Mouse (Mus musculus) heart, embryonic 11.5 days (tissue): Measurements from ENCODE around the gene Ttc6. TPM values are rescaled to one million over a fixed set of nuclear protein-coding genes. Genes with fewer than 3 reads are reported as not detected.

Source experiments
- ATAC-seq: fragments of 200-750 bp; cut with Nextera tagmentation; replicated peaks from 2 replicates; pipeline ENCODE4 v1.8.0; 2017; ENCODE audit warnings: moderate library complexity; ENCODE audit not compliant: insufficient number of reproducible peaks, low FRiP score, low TSS enrichment
- H3K27ac ChIP-seq: fragments of 300-500 bp; sonication (generic); 2 replicates; pipeline ENCODE4 v1.5.1; 2014; ENCODE audit warnings: mild to moderate bottlenecking, low read depth, low read length
- H3K27me3 ChIP-seq: fragments of 300-500 bp; sonication (generic); 2 replicates; pipeline ENCODE4 v1.6.1; 2014; ENCODE audit warnings: mild to moderate bottlenecking, low read length, mixed read lengths; ENCODE audit not compliant: control insufficient read depth, insufficient read depth
- H3K36me3 ChIP-seq: fragments of 300-500 bp; sonication (generic); 2 replicates; pipeline ENCODE4 v1.6.1; 2014; ENCODE audit warnings: mild to moderate bottlenecking, low read length, moderate library complexity, mixed read lengths; ENCODE audit not compliant: control insufficient read depth, insufficient read depth
- H3K4me1 ChIP-seq: fragments of 300-500 bp; sonication (generic); 2 replicates; pipeline ENCODE4 v1.6.1; 2014; ENCODE audit warnings: low read length; ENCODE audit not compliant: control insufficient read depth, insufficient read depth
- H3K4me2 ChIP-seq: fragments of 300-500 bp; sonication (generic); 2 replicates; pipeline ENCODE4 v1.6.1; 2014; ENCODE audit warnings: mild to moderate bottlenecking, moderate library complexity
- H3K4me3 ChIP-seq: fragments of 300-500 bp; sonication (generic); 2 replicates; pipeline ENCODE4 v1.5.1; 2014; ENCODE audit warnings: low read depth, low read length
- H3K9ac ChIP-seq: fragments of 300-500 bp; sonication (generic); 2 replicates; pipeline ENCODE4 v1.6.1; 2014; ENCODE audit warnings: mild to moderate bottlenecking, low read depth, low read length, moderate library complexity
- H3K9me3 ChIP-seq: fragments of 300-500 bp; sonication (generic); replicated peaks from 2 replicates; pipeline ENCODE4 v1.6.1; 2016; ENCODE audit warnings: low read length; ENCODE audit not compliant: control insufficient read depth
- WGBS: fragments of 180-500 bp; shearing (Covaris S2); extraction: QIAGEN DNeasy Blood & Tissue Kit; methylation state at CpG from one replicate; pipeline ENCODE4 v1.1.7; 2014; ENCODE audit not compliant: insufficient replicate concordance; 5-methylcytosine and 5-hydroxymethylcytosine counted together
- polyA plus RNA-seq: library from polyadenylated mRNA; unstranded; fragments of >200 nt; fragmentation: Nextera tagmentation; extraction: Ambion mirVana; gene quantifications from 2 replicates; pipeline ENCODE4 v1.2.1, GENCODE M21; 2014

Gene Ttc6
- polyA plus RNA-seq, 1 experiment from 2014 or later: 0.49 TPM

- 33% methylated on average over 9 of the region's 9 CpGs for WGBS
- no peaks in the 10 kb centered on the region for H3K9me3 ChIP-seq
- ATAC-seq: no peak
- H3K36me3 ChIP-seq: no peaks in the 10 kb centered on the region
- no peak overlapping the region for H3K9ac ChIP-seq
- no peaks in the 10 kb centered on the region for H3K27me3 ChIP-seq
- H3K4me2 ChIP-seq: no peak overlapping the region
- H3K4me1 ChIP-seq: peaks cover 4% of the 10 kb centered on the region; the same call in 1 of the 2 replicates
- H3K4me3 ChIP-seq: no peak overlapping the region
- H3K27ac ChIP-seq: no peak overlapping the region
Measured at GRCm38 (mm10) chr12:57684967-57685423, 121.1 kb downstream of the Ttc6 start.

GRCm38 (mm10) chr12:57709966-57710365 lies 146.1 kb downstream of the Ttc6 start:
- no peak for ATAC-seq
- Histone ChIP-seq H3K27ac (no peak overlapping the region), H3K9me3 (no peaks in the 10 kb centered on the region), H3K4me1 (no peaks in the 10 kb centered on the region), H3K4me3 (no peak overlapping the region), H3K9ac (no peak overlapping the region), H3K27me3 (no peaks in the 10 kb centered on the region), H3K36me3 (no peaks in the 10 kb centered on the region), H3K4me2 (no peak overlapping the region)
- 83% methylated on average over 1 of the region's 1 CpGs for WGBS

- Histone ChIP-seq H3K36me3 (no peaks in the 10 kb centered on the region), H3K9ac (no peak overlapping the region), H3K4me2 (no peak overlapping the region), H3K27ac (no peak overlapping the region), H3K27me3 (no peaks in the 10 kb centered on the region), H3K9me3 (no peaks in the 10 kb centered on the region), H3K4me1 (no peaks in the 10 kb centered on the region), H3K4me3 (no peak overlapping the region)
- ATAC-seq: no peak
- WGBS: 75% methylated on average over 7 of the region's 7 CpGs
Measured at GRCm38 (mm10) chr12:57764720-57765119, 200.8 kb downstream of the Ttc6 start.

GRCm38 (mm10) chr12:57776290-57776997 lies 212.5 kb downstream of the Ttc6 start:
- 22% methylated on average over 12 of the region's 12 CpGs for WGBS
- peak overlapping the region; percentile 12; the same call in 1 of the 2 replicates for H3K4me3 ChIP-seq
- H3K36me3 ChIP-seq: no peaks in the 10 kb centered on the region
- H3K27me3 ChIP-seq: no peaks in the 10 kb centered on the region
- H3K4me2 ChIP-seq: peak overlapping the region; percentile 47
- H3K9me3 ChIP-seq: no peaks in the 10 kb centered on the region
- 0 out of 2 replicates have a peak, but pooled peaks cover 2% of the 10 kb centered on the region for H3K4me1 ChIP-seq
- ATAC-seq: no peak
- no peak overlapping the region for H3K9ac ChIP-seq
- H3K27ac ChIP-seq: no peak overlapping the region

GRCm38 (mm10) chr12:57781926-57782325 lies 218.0 kb downstream of the Ttc6 start:
- 73% methylated on average over 5 of the region's 5 CpGs for WGBS
- H3K4me3 ChIP-seq: no peak overlapping the region
- no peak for ATAC-seq

GRCm38 (mm10) chr12:57787471-57787870 lies 223.6 kb downstream of the Ttc6 start:
- WGBS: 25% methylated on average over 5 of the region's 5 CpGs
- Histone ChIP-seq H3K4me1 (no peaks in the 10 kb centered on the region), H3K27ac (no peak overlapping the region), H3K36me3 (no peaks in the 10 kb centered on the region), H3K9me3 (no peaks in the 10 kb centered on the region), H3K4me3 (no peak overlapping the region), H3K9ac (no peak overlapping the region), H3K27me3 (no peaks in the 10 kb centered on the region), H3K4me2 (no peak overlapping the region)
- no peak for ATAC-seq

More at GRCm38 (mm10) chr12:57781926-57782325, 218.0 kb downstream of the Ttc6 start:
- H3K36me3 ChIP-seq: no peaks in the 10 kb centered on the region
- no peaks in the 10 kb centered on the region for H3K4me1 ChIP-seq
- H3K9ac ChIP-seq: no peak overlapping the region
- no peaks in the 10 kb centered on the region for H3K9me3 ChIP-seq
- H3K27me3 ChIP-seq: no peaks in the 10 kb centered on the region
- no peak overlapping the region for H3K4me2 ChIP-seq
- H3K27ac ChIP-seq: no peak overlapping the region

Other genes with a start within 250 kb of the Ttc6 start
- 0.27 and 0.59 TPM in 2 replicates for gene Foxa1, start 17.2 kb upstream of the Ttc6 start, polyA plus RNA-seq